Mouse (Mus musculus): ENCODE results near the gene Cbfb.
A peak's percentile ranks its signal among the peaks of the same experiment; 100 is the strongest.

The Cbfb gene

DNA sequence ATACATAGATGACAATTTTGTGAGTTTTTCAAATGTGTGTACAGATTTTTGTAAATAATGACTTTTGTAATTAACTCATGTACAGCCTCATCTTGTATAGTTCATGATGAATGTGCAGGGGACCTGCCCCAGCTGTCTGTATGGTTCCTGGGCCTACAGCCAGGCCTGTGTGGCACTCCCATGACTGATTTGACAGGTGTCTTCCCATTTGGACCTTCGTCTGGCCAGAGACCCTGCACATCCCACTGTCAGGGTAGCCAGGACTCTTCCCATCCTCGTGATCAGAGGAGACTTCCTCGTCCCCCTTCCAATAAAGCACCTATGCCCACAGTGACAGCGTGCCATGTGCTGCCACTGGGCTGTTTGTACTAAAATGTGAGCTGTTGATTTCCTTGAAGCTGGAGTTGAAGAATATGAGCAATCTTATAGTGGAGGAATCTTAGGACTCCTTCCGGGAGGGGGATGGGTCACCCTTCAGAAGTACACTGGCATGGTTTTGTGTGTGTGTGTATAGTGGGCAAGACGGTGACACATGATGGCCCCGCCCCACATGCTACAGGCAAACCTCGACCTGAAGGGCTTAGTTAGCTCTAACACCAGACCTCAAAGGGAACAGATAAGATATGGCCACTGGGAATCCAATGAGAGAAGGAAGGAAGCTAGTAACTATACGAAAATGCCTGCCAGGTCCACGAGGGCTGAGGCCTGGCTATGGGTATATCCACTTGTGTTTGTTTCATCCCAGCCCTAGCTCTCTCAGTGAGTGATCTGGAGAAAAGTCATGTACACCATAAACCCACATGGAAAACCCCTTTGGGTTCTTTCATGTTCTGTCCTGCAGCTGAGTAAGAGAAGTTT lies 82.4 kb downstream of the Cbfb start:
- no peak for DNase-seq (ENCODE audit: low spot score)

GRCm38 (mm10) chr8:105253766-105254151 lies 83.3 kb downstream of the Cbfb start:
- no peak for DNase-seq (ENCODE audit: low spot score)

DNA sequence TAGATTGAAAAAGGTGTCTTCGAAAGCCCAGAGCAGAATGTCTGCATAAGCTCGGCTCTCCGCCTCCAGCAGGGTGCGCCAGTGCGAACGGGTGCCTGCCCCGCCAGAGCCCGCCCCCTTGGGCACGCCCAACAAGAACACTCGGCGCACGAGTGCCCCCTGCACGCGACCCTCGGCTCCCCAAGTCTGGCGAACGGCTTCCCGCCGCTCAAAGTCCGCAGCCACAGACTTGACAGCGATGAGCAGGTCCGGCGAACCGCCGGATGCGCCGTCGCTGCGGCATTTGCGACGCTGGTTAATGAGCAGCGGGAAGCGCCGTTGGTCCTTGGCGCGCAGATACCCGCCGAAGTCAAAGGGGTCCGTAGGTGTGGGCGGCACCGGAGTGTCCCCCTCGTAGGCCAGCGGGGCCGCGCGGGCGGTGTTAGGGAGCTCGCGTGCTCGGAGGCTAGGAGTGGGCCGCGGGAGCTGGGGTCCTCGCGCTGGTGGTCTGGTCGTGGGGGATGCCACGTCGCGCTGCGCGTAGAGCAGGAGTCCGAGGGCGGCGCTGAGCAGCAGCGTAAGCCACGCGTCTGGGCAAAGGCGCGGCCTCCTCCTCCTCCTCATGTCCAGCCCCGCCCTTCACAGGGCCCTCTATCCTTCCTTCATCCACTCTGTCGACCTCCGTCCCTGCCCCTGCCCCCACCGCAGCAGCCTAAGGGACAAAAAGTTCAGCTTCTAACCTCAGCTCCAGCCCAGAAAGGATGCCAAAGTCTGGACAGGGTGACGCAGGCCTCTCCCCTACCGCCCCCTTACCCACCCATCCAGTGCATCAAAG lies 83.9 kb downstream of the Cbfb start:
- DNase-seq (ENCODE audit: low spot score) = peak; percentile 81

DNA sequence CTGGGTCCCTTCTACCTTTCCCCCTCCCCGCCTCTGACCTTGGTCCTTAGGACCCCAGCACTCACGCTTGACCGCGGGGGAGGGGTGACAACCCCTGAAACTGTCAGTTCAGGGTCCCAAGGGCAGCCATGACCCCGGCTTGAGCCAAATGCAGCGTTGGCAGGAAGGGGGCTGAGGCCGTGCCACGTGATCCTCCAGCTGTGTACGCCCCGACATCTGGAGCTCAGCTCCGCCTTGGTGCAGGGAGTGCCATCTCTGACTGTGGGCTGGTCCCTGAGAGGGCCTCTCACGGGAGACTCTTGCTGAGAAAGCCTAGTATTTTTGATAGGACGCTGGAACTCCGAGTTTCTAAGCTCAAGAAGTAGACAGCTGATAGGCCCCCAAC lies 84.5 kb downstream of the Cbfb start, which contains the start of gene B3gnt9:
Gene B3gnt9 (minus strand): TSS at position 188 of the 385 bp plus-strand sequence.
- DNase-seq (ENCODE audit: low spot score) = peak; percentile 44

- DNase-seq (ENCODE audit: low spot score) = no peak
Measured at GRCm38 (mm10) chr8:105257318-105258114, 87.0 kb downstream of the Cbfb start.

GRCm38 (mm10) chr8:105258911-105259720 lies 88.6 kb downstream of the Cbfb start:
- no peak for DNase-seq (ENCODE audit: low spot score)

- peak; percentile 65 for DNase-seq (ENCODE audit: low spot score)
Measured at GRCm38 (mm10) chr8:105259721-105260320, 89.3 kb downstream of the Cbfb start.

- no peak for DNase-seq (ENCODE audit: low spot score)
Measured at GRCm38 (mm10) chr8:105260371-105261099, 90.1 kb downstream of the Cbfb start.

DNA sequence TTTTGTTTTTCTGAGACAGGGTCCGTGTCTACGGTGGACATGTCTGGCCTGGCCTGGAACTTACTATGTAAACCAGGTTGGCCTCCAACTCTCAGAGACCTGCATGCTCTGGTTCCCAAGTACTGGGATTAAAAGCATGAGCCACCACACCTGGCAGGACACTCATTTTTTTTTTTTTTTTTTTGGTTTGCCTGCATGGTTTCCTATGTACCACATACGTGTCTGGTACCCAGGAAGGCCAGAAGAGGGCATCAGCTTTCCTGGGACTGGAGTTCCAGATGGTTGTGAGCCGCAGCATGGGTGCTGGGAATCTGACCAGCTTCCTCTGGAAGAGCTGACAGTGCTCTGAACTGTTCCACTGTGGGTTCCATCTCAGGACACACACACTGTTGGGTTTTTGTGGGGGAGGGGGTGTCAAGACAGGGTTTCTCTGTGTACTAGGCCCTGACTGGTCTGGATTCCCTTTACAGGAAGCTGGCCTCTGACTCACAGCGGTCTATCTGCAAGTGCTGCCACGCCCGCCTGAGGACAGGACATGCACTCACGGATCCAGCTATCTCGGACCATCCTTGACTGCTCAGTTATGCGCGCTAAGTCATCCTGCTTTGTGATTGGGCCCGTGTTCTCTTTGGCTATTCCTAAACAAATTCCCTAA lies 91.0 kb downstream of the Cbfb start:
- no peak for DNase-seq (ENCODE audit: low spot score)

DNA sequence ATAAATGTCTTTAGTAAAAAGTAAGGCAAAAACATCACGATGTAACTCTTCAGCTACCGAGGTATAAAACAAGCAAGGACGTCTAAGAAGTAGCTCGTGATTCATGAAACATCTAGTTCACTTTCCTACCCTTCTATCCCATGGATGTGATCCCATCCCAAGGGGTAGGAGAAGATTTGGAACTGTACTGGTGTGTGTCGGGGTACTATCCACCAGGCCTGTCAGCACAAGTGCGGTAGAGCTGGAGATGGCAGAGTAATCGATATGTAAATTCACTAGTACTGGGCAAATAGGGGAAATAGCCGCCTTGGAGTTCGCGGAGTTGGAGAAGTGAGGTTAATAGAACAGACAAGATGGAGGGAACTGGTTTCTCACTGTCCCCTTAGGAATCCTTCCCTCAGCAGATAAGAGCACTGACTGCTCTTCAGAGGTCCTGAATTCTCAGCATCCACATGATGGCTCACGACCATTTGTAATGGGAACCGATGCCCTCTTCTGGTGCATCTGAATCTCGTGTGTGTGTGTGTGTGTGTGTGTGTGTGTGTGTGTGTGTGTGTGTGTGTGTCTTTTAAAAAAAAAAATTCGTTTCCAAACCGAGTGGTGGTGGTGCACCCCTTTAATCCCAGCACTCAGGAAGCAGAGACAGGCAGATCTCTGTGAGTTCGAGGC lies 92.9 kb downstream of the Cbfb start:
- no peak for DNase-seq (ENCODE audit: low spot score)

DNA sequence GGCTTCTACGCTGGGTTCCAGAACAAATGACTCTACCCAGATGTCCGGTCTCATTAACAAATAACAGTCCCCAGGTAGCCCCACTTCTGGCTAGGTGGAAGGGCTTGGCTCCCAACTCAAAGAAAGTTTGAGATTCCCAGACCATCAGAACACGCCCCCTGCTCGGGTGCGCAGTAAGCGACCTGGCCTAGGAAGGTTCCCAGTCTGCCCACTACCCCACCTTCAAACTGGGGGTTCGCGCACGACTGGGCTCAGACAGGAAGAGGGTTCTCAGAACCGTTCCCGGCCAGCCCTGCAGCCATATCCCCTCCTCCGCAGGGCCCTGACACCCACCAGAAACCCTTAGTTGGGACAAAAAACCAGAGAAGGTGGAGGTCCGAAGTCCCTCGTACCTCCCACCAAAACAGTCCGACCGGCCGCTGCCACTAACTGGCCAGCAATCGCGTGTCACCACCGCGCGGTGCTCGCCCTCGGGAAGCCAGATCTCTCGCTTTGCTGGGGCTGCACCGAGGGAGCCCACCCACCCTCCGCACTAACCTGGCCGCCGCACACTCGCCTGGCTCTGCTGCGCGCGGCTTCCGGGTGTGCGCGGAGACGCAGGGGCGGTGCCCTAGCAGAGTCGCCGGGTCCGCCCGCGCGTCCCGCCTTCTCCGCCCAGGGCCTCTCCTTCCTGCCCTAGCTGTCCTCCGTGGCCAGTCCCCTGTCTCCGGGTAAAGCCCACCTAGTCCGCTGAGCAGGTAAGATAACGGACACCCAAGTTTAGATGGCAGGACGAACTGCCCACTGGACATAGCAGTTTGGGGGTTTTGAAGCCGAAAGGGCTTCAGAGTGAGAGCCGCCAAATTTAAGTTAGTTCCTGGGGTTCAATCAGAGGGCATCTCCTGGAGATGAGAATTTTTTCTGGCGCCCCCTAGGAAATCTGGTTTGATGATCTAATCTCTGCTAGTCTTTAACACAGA lies 93.8 kb downstream of the Cbfb start, which contains the start of the genes Tradd and Fbxl8:
Gene Tradd (minus strand): TSS at position 586 of the 959 bp plus-strand sequence.
Gene Fbxl8 (plus strand): TSS at position 625 of the 959 bp plus-strand sequence.
- peak; percentile 72 for DNase-seq (ENCODE audit: low spot score)

GRCm38 (mm10) chr8:105265128-105265527 lies 94.7 kb downstream of the Cbfb start:
- no peak for DNase-seq (ENCODE audit: low spot score)

GRCm38 (mm10) chr8:105266775-105267174 lies 96.3 kb downstream of the Cbfb start:
- DNase-seq (ENCODE audit: low spot score) = no peak
